Comparison of ENCODE assay signal across 7 mouse cellular contexts in the genomic region with DNA sequence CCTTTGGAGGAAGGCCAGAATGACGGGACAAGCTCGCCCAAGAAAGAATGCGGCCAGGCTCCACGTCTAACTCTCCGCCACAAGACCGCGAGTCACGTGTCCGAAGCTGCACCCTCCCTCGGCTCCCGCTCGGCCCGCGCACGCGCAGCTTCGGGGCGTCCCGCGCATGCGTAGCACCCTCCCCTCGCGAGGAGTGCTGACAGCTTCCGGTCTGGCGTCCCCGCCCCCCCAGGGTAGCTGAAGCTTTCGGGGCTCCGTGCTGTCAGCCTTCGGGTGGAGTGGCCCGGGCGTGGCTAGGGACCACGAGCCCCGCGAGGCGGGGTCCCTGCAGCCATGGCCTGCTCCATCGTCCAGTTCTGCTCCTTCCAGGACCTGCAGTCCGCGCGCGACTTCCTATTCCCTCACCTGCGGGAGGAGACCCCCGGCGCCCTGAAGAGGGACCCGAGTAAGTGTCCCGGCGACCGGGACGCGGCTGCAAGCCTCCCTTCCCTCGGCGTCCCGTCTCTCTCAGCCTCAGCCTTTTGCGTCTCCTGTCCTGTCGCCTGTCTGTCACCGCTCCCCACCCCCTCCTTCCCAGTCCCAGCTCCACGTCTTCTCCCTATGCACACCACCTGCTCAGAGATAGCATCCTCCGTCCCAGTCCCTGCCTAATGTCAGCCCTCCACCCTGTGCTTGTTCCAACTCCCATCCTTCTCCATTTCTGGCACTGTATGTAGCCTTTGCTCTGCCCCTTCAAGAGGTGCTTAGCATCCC. TPM values are rescaled to one million over a fixed set of nuclear protein-coding genes. Genes with fewer than 3 reads are reported as not detected.
DNase-seq lines count a peak whose midpoint lies in the region; ATAC-seq lines count a peak whose summit lies in the region.

A gene (plus strand): TSS at position 209 of the 753 bp plus-strand sequence.

- under 1% methylated on average over 57 of the region's 57 CpGs for WGBS in embryonic facial prominence, embryonic 10.5 days
- WGBS in limb, embryonic 10.5 days = under 1% methylated on average over 57 of the region's 57 CpGs
- WGBS in midbrain, embryonic 13.5 days = under 1% methylated on average over 57 of the region's 57 CpGs

- peak within 1 kb of the TSS; percentile 87 for H3K9ac ChIP-seq in midbrain, embryonic 13.5 days (replicated peaks)

- DNase-seq in adrenal gland, postnatal 10 days = peak; percentile 100
- peak; percentile 99 for DNase-seq in embryonic facial prominence, embryonic 10.5 days (ENCODE audit: low spot score)
- DNase-seq in kidney, adult 11 months = peak; percentile 99
- DNase-seq in limb, embryonic 10.5 days (ENCODE audit: low spot score) = peak; percentile 100
- peak; percentile 100 for DNase-seq in spleen, adult 12 weeks (ENCODE audit: low spot score)

- H3K27me3 ChIP-seq in embryonic facial prominence, embryonic 10.5 days (replicated peaks; ENCODE audit: low read depth, poor library complexity, severe bottlenecking) = no peaks in the 10 kb centered on the region
- no peaks in the 10 kb centered on the region for H3K27me3 ChIP-seq in limb, embryonic 10.5 days (ENCODE audit: low read depth, poor library complexity, severe bottlenecking)
- H3K27me3 ChIP-seq in midbrain, embryonic 13.5 days = no peaks in the 10 kb centered on the region

- H3K27ac ChIP-seq in embryonic facial prominence, embryonic 10.5 days (replicated peaks) = peak within 1 kb of the TSS; percentile 88
- H3K27ac ChIP-seq in limb, embryonic 10.5 days = peak within 1 kb of the TSS; percentile 87
- H3K27ac ChIP-seq in midbrain, embryonic 13.5 days = peak within 1 kb of the TSS; percentile 75

- peaks cover 26% of the 10 kb centered on the region for H3K4me1 ChIP-seq in embryonic facial prominence, embryonic 10.5 days
- peaks cover 29% of the 10 kb centered on the region for H3K4me1 ChIP-seq in limb, embryonic 10.5 days
- H3K4me1 ChIP-seq in midbrain, embryonic 13.5 days (replicated peaks) = peaks cover 32% of the 10 kb centered on the region

- peak; percentile 78 for ATAC-seq in granulocyte monocyte progenitor cell, adult 5-6 weeks (replicated peaks; ENCODE audit: poor library complexity, severe bottlenecking)
- ATAC-seq in midbrain, embryonic 13.5 days = peak; percentile 94

- H3K4me2 ChIP-seq in midbrain, embryonic 13.5 days (replicated peaks) = peak within 1 kb of the TSS; percentile 88

- no peaks in the 10 kb centered on the region for H3K9me3 ChIP-seq in embryonic facial prominence, embryonic 10.5 days
- H3K9me3 ChIP-seq in limb, embryonic 10.5 days (replicated peaks) = no peaks in the 10 kb centered on the region
- 0 out of 2 replicates have a peak, but pooled peaks cover under 1% of the 10 kb centered on the region for H3K9me3 ChIP-seq in midbrain, embryonic 13.5 days

- H3K4me3 ChIP-seq in embryonic facial prominence, embryonic 10.5 days = peak within 1 kb of the TSS; percentile 89
- H3K4me3 ChIP-seq in limb, embryonic 10.5 days = peak within 1 kb of the TSS; percentile 68
- peak within 1 kb of the TSS; percentile 83 for H3K4me3 ChIP-seq in midbrain, embryonic 13.5 days (replicated peaks)

- H3K36me3 ChIP-seq in embryonic facial prominence, embryonic 10.5 days (replicated peaks) = peaks cover 4% of the 10 kb centered on the region; the same call in 1 of the 2 replicates
- H3K36me3 ChIP-seq in limb, embryonic 10.5 days = no peaks in the 10 kb centered on the region
- no peaks in the 10 kb centered on the region for H3K36me3 ChIP-seq in midbrain, embryonic 13.5 days

RNA-seq across cellular contexts. Expression of the gene that starts here (rescaled TPM):
- 10 to 100 TPM; 31.9 to 36.3 TPM for total RNA-seq in adrenal gland, postnatal 10 days (2021)
- 20.6 and 21.3 TPM in 2 replicates for polyA plus RNA-seq in embryonic facial prominence, embryonic 10.5 days (2016; fragmentation: Nextera tagmentation; extraction: Ambion mirVana)
- 51.7 and 54.4 TPM in 2 replicates for total RNA-seq in granulocyte monocyte progenitor cell, adult 5-6 weeks (2014; fragmentation: Nextera tagmentation)
- 58.0 and 59.6 TPM in 2 replicates for total RNA-seq in granulocyte monocyte progenitor cell, adult 5-6 weeks (2017)
- polyA plus RNA-seq in limb, embryonic 10.5 days (2016; fragmentation: Nextera tagmentation; extraction: Ambion mirVana) = 17.7 and 20.6 TPM in 2 replicates
- polyA plus RNA-seq in midbrain, embryonic 13.5 days (2015; fragmentation: Nextera tagmentation; extraction: Ambion mirVana) = 23.6 and 24.6 TPM in 2 replicates

Comparison
In these comparisons a context has a peak if more than half of its experiments do, and no peak if none do; other contexts are left out.
1. Peak in every context shown above with its lines: DNase-seq, ATAC-seq, H3K4me3 ChIP-seq and H3K27ac ChIP-seq.